21 mouse cellular contexts compared by ENCODE assay signal in the genomic region with DNA sequence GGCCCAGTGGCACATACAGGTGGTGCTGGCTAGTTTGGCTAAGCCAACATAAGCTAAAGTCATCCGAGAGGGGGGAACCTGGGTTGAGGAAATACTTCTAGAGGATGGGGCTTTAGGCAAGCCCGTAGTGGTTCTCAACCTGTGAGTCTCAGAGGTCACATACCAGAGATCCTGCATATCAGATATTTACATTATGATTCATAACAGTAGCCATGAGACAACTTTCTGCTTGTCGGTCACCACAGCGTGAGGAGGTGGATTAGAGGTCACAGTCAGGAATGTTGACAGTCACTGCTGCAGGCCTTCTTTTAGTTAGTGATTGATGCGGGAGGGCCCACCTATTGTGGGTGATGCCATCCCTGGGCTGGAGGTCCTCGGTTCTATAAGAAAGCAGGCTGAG.
"Had no signal": no experiment of that assay in that cellular context is flagged by ENCODE, and none has a peak within 500 bp of the region (broad histone marks: within the 10 kb centered on the region; RNA-seq: fewer than 3 reads in every experiment).

No protein-coding gene starts in this region.

- H3K9ac ChIP-seq: heart, embryonic 13.5 days; heart, embryonic 15.5 days; hindbrain, embryonic 13.5 days; hindbrain, embryonic 15.5 days; limb, embryonic 13.5 days; limb, embryonic 15.5 days; liver, embryonic 12.5 days had no signal

- H3K4me3 ChIP-seq: heart, adult 2 months; heart, embryonic 13.5 days; heart, embryonic 15.5 days; hindbrain, embryonic 13.5 days; hindbrain, embryonic 15.5 days; limb, embryonic 13.5 days; limb, embryonic 15.5 days; liver, embryonic 12.5 days had no signal

- H3K4me2 ChIP-seq: heart, embryonic 11.5 days; heart, embryonic 13.5 days; heart, embryonic 15.5 days; hindbrain, embryonic 13.5 days; hindbrain, embryonic 15.5 days; limb, embryonic 13.5 days; limb, embryonic 15.5 days; liver, embryonic 12.5 days had no signal

- ATAC-seq: hindbrain, postnatal 0 days; intestine, embryonic 16.5 days; liver, embryonic 12.5 days had no signal

- H3K27ac ChIP-seq: heart, adult 2 months; heart, embryonic 13.5 days; heart, embryonic 15.5 days; hindbrain, embryonic 15.5 days; hindbrain, postnatal 0 days; limb, embryonic 13.5 days; limb, embryonic 15.5 days; liver, embryonic 12.5 days had no signal

- H3K9me3 ChIP-seq: heart, embryonic 13.5 days; heart, embryonic 15.5 days; hindbrain, embryonic 13.5 days; hindbrain, embryonic 15.5 days; limb, embryonic 13.5 days; limb, embryonic 15.5 days; liver, embryonic 12.5 days had no signal

- DNase-seq: gastrocnemius, postnatal 14 days; gastrocnemius, postnatal 36 days; heart, adult 11 months; heart, postnatal 14 days; heart, postnatal 36 days; kidney, adult 8-10 months; kidney, postnatal 10 days; layer of hippocampus, adult 9-11 months; layer of hippocampus, postnatal 36 days; left cerebral cortex, postnatal 4 days had no signal

- H3K27me3 ChIP-seq: limb, embryonic 13.5 days; limb, embryonic 15.5 days; liver, embryonic 12.5 days had no signal

- H3K36me3 ChIP-seq: heart, embryonic 13.5 days; heart, embryonic 15.5 days; hindbrain, embryonic 13.5 days; hindbrain, embryonic 15.5 days; limb, embryonic 13.5 days; limb, embryonic 15.5 days; liver, embryonic 12.5 days had no signal
